Mouse (Mus musculus): ENCODE measurements at regions not wholly inside any gene's neighbourhood (a gene's known extent, or its start where the extent isn't known, plus 50 kb on each side); places are given as distances from the start of the nearest gene placed in this dataset.
"Not testable (repeated sequence)": the region's sequence is repeated elsewhere in the genome, so short reads cannot be mapped to it uniquely, and the experiment has no call there.

DNA sequence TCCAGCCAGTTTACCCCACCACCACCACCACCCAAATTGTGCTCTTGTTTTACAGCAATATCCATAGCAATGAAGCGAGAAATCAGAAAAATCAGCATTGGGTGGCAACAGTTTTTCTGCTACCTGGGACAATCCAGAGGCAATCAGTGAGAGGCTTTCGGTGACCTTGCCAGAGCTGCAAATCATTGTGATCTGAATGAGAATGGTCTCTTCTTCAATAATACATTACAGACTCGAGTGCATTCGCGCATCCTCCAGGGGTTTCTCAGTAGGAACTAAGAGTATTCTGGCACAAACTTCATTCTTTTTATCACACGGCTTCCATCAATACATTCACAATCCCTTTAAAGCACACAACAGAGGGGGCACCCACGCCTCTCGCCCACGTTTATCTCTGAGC, 91.2 kb downstream of the Srek1 start:
- no peak for DNase-seq

DNA sequence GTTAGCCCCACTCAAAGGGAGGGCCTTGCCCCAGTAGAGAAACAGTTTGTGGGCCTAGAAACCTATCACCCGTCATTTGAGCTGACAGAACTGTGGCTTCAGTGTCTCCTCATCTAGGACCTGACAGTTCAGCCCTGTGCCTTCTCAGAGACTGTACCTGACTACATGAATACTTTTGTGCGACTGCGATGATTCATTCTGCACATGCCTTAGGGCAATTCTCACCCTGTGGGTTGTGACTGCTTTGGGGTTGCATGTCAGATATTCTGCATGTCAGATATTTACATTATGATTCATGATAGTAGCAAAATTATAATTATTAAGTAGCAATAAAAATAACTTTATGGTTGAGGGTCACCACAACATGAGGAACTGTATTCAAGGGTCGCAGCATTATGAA, 93.7 kb downstream of the Srek1 start:
- DNase-seq = no peak

DNA sequence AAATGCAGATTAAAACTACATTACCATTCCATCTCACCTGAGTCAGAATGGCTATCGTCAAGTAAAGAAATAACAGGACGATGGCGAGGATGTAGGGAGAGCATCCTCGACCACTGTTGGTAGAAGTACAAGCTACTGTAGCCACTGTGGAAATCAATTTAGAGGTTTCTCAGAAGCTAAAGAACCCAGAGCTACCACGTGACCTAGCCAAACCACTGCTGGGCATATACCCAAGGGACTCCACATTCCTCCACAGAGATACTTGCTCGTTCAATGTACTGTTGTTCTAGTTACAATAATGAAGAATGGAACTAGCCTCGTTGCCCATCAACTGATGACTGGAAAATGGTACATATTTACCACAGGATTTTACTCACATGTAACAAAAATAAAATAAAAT, 94.4 kb downstream of the Srek1 start:
- no peak for DNase-seq

DNA sequence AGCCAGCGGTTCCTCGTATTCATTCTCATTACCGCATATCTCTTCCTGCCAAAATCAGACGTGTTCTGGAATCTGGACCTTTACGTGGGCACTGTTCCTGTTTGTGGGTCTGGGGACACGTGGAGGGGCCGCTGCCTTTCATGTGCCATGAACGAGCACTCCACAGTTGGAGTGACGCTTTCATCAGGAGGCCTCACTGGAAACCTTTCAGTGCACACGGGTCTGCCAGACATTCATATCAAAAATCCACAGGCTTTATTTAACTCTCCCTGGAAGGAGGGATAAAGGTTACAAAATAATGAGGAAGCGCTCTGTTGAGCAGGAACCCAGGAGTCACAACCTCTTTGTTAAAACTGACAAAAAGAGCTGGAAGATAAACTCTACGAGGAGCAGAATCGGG, 97.6 kb downstream of the Srek1 start:
- no peak for DNase-seq

DNA sequence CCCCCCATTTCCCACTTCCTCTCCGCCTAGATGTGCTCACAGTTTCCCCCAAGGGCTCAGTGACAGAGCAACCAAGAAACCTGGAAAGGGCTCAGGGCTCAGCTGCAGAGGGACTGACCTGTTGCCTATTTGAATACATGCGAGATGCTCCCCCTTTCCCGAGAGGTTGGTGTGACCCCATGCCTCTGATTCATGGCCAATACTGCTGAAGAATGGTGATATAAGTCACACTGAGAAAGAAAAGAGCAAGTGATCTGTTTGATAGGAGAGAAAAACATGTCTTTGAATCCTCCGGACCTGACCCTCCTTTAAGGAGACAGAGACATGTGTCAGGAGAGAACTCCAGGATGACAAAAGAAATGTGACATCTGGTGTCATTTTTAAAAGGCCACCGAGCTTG, 98.2 kb downstream of the Srek1 start:
- no peak for DNase-seq

DNA sequence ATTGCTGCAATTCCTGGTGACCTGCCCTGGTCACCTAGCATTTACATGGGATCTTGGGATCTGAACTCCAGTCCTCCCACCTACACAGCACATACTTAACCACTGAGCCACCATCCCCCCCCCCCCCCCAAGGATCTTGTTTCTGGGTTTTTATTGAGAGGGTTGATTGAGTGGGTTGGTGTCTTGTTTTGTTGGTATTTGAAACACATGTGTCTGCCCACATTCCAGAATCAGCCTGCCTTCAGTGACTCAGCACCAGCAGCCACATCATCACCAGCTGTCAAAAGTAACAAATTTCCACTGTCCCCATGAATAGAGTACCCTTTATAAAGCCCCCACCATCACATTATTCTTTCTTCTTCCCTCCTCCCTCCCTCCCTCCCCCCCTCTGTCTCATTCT, 103.8 kb downstream of the Srek1 start:
- no peak for DNase-seq

DNA sequence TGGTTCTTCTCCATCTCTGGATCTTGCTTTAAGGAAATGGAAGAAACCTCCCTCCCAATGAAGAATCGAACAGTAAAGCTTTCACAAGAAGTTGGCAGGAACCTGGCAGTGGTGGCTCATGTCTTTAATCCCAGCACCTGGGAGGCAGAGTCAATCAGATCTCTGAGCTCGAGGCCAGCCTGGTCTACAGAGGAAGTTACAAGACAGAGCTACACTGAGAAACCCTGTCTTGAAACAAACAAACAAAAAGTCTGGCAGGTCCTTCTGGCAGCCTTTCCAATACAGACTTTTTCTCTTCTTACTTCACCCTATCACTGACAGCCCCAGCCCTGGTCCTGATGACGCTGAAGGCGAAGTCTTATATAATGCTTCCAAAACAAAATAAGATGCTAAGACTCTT, 104.6 kb downstream of the Srek1 start:
- no peak for DNase-seq

DNA sequence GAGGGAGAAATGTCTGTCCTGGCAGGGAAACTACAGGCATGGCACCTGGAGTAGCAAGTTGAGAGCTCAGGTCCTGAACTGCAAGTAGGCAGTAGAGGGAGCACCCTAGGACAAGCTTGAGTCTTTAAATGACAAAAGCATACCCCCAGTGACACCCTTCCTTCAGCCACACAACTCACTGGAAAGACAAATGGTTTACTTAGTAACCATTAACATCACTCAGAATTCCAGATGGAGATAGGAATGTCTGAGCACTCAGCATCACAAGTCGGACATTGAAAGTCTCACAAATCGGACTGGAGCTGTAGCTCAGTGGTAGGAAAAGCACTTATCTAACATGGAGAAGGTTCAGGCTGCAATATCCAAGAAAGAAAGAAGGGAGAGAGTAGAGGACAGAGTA, 106.7 kb downstream of the Srek1 start:
- DNase-seq = no peak

DNA sequence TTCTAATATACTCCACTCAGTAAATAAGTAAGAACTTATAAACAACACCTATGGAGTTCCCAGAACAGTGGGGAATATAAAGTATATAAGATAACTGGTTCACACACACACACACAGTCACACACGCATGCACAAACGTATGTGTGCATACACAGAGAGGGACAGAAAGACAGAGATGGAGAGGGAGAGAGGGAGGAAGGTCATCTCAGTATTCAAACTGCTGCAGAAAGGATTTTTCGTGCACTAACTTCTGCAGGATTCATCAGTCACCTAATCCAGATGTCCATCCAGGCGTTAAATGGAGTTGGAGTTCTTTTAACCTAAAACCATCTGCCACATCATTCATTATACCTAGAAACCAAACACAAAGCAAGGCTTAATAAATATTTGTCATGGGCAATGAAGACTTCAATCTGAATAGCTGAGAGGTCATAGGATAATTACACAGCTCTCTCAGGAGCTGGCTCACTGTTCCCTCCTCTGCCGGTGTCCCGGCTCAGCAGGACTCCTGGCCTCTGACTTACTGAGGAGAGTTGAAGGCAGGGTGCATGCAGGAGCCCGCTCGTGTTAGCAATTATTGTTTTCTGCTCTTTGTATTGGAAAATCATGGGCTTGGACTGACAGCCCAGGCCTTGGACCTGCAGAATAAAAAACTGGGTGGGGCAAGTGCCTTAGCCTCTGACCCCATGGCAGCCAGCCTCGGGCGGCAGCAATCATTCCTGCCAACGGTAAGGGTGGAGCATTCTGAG, 114.0 kb downstream of the Srek1 start:
- DNase-seq = no peak

DNA sequence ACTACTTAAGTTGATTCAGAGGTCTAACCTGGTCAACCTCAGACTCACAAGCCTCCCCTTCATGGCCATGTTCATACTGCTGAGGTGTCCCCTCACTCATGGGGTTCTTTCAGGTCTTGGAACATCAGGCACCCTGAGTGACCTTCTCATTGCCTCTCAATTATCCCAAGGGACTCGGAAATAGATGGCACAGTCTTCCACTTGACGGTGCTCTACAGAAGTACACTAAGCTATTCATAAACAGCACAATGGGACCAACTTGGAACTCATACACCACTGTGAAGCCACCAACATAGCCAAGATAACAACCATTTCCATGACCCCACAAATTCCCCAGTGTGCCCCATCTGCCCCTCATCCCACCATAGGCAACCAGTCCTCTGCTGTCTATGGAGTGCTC, 118.4 kb downstream of the Srek1 start:
- DNase-seq = no peak

DNA sequence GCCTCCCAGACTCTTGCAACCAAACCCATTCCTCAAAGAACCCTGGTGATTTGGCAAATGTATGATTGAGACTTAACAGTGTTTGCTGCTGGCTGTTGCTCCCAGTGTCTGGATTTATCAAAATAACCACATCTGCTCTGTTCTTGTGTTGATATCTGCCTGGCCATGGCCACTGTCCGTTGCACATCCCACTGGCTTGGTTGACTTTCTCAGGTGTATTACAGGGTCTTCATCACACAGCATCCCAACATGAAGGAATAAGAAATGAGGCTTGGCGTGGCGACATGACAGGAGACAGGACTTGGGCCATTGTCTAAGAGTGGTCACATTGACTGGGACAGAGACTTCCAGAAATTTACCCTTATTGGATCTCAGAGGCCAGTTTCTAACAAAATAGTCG, 121.2 kb downstream of the Srek1 start:
- DNase-seq = no peak

DNA sequence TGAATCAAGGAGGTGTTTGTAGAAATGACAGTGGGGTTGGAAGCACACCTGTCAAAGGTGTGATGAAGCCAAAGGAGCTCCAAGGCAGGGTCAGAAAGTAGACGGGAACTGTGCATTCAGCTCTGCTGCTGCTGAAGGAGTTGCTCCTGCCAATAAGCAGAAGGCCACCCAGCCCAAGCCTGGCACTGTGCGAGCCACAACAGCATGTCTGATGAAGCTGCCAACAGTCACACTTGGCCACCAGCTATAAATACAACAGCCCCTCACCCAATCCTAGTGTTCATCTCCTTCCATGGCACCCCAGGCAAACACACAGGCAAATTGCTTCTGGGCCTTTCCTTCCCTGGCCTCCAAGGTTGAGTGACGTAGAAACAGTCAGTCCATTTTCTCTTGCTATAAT, 125.0 kb downstream of the Srek1 start:
- no peak for DNase-seq

DNA sequence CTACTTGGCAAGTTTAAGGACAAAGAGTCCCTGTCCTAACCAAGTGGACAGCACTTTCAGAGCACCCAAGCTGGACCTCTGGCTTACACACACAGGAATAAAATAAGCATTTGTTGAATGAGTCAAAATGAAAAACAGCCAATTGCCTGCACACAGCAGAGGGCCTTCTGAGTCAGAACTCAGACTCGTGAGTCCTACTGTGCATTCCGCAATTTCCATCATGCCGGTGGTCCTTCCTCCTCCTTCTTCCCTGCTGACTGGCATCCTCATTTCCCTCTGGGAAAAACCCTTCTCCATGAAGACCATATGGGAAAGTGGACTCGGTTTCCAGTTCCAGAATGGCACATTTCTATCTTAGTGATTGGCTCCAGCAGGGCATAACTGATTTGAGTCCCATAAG, 126.4 kb downstream of the Srek1 start:
- no peak for DNase-seq

DNA sequence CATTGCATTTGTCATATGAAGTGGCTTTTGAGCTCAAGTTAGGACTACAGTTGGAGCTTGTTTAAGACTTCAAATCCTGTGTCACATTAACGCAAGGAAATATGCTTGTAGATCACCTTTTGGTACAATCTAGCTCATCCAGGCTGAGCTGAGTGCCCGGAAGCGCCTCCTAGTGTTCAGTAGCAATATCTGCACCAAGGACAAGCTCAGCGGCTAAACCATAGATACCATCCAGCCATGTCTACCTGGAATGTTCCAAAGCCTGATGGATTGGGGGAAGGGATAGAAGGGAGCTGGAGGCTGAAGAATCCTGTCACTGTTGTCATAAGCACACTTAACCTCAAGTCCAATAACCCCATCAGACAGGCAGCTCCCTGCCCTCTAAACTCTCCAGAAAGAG, 128.4 kb downstream of the Srek1 start:
- DNase-seq = no peak

DNA sequence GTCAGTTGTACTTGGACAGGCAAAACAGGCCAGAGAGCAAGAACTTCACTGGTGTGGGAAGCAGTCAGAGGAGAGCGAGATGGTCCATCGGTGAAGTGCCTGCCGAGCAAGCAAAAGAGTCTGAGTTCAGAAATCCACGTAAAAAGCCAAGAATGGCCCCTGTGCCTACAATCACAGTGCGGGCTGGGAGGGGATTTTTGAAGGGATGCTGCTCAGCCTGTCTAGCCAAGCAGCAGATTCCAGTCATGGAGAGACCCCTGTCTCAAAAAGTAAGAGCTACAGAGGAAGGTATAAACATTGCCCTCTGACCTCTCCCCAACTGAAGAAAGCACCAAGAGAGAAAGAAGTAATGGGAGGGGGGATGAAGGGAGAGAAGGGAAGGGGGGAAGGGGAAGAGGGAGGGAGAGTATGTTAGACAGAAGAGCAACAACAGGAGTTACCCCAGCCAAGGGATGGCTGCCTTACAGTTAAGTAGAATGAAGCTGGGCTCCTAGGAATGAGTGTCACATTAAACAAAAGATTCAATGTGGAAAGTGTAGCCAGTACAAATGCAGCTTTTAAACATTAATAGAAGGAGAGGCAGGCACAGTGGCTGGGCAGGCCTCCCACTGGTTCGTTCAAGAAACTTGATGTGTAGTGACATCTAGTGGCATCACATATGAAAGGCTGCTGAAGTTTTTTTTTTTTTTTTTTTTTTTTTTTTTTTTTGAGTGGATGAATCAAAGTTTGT, 130.2 kb downstream of the Srek1 start:
- no peak for DNase-seq

DNA sequence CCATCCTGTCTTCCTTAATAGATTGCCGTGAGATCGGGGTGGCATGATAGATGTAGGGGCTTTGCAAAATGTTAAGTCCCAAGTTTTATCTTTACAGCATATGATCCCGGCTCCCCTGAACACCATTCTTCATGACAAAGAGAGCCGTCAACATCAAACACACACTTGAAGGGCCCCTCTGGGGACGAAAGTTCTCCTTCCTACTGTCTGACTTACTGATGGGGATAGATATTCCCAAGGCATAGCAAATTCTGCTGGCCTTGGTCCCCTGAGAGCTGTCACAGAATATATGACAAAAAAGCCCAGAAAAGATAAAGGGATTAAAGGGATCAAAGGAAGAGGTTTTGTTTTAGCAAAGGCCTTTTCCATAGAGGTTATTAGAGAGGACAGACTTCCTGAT, 130.9 kb downstream of the Srek1 start:
- DNase-seq = no peak

DNA sequence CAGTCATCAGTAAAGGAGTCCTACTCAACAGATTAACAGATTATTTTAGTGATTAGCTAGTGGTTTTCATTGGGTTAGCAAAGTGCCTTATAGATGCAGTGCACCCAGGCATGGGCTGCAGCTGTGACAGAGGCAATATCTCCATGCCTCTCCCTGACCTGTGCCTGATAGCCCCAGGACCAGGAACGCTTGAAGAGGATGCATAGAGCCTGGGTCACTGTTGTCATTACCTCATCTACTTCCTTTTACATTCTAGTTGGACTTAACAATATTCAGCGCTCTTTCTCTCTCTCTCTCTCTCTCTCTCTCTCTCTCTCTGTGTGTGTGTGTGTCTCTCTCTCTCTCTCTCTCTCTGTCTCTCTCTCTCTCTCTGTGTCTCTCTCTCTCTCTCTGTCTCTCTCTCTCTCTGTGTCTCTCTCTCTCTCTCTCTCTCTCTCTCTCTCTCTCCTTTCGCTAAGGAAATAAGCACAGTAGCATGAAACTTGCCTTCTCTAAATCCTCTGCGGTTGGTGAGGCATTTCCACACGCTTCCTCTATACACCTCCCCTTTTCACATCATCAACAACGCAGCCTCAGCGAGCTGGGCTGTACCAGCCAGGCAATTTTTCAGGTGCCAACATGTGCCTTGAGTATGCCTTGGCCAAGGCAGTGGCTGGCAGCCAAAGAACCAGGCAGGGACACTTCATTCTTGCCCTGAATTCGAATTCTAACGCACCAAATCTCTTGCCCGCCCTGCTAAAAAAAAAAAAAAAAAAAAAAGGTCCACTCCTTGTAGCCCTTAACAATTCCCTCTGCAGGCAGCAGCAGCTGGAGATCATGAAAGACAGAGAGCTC, 131.6 kb downstream of the Srek1 start:
- DNase-seq = no peak

DNA sequence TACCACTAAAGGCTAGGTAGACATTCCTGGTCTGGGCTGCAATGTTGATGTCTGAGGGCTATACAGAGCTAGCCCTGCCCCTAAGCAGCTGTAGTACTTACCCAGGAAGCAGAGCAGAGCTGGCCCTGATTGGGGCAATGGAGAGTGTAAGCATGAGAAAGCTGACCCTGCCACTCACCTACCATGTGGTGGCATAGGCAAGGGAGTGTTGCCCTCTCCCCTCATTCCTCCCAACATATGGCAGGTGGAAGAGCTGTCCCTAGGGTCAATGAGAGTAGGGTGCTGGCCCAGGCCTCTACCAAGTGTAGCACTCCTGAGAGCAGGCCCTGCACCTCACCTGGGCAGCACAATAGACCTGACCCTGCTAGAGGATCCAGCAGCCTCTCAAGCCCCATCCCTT, 136.4 kb downstream of the Srek1 start:
- no peak for DNase-seq

DNA sequence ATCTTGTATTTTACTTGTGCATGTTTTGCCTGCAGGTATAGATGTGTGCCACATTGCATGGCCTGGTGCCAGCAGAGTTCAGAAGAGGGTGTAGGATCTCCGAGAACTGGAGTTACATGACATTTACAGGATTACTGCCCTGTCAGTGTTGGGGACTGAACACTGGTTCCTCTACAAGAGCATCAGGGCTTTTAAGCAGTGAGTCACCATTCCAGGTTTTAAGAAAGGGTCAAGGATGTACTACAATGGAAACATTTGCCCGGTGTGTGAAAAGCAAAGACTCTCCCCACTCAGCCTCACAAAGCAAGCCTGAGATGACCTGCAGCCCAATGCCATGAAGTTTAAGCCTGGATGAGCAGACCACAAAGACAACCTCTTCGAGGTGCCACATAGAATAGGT, 137.0 kb downstream of the Srek1 start:
- no peak for DNase-seq

DNA sequence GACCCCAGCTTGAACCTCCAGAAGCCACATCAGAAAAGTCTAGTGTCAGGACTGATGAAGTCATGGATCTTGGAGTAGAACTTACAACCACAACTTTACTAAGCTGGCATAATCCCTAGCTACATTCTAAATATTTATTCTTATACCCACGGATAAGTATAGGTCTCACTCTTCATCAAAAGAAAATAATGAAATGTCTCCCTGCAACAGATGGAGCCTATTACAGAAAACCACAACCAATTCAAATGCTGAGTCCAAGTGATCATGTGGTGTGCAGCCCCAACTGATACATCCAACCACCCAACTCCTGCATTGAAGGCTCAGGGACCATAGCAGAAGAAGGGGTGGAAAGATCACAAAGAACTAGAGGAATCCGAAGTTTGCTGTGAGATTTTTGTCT, 137.8 kb downstream of the Srek1 start:
- DNase-seq = no peak

DNA sequence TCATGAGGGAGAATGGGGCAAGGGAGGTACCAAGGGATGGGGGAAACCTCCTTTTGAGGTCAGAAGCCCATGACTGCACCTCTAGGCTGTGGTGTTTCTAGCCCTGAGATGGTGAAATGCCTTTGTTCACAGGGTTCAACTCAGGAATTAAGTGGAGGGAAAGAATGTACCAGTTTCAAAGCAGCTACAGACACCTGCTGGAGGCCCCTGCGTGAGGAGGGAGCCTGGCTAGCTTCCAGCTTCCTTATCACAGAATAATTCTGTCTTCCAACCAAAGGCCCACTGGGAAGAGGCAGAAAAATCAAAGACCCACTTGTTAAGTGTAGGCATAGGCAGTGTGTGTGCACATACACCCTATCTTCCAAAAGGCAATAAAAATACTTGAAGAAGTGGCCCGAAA, 150.6 kb downstream of the Srek1 start:
- no peak for DNase-seq

DNA sequence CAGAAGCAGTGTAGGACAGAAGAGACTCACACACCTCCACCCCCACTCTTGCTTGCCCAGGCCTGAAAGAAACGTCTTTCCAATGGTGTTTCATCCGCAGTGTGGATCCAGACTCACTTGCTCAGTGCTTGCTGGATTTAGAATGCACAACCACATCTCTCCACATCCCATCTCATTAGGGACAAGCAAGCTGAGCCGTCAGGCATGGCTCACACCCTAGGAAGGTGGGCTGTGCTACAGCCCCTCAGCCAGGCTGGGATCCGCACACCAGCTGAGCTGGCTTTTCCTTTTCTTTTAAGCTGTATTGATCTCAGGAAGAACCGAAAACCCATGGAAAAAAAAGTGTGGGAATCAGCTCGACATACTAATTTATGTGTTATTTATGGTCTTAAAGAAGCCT, 151.1 kb downstream of the Srek1 start:
- DNase-seq = no peak

DNA sequence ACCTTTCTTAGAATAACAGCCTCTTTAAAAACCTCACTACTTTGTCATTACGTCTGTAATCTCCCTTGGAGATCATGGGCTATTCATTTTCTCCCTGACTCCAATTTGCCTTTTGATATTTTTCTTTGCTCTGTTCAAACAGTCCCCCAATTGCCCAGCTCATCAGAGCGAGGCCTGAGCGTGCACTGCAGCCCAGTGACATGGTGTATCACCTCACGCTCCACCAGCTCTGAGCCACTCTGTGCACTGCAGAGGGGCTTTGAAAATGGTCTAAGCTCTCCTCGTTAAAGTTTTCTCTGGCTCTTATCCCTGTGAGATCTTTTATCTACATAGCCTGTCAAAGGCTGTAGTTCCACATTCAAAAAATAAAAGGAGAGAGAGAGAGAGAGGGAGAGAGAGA, 152.1 kb downstream of the Srek1 start:
- no peak for DNase-seq

DNA sequence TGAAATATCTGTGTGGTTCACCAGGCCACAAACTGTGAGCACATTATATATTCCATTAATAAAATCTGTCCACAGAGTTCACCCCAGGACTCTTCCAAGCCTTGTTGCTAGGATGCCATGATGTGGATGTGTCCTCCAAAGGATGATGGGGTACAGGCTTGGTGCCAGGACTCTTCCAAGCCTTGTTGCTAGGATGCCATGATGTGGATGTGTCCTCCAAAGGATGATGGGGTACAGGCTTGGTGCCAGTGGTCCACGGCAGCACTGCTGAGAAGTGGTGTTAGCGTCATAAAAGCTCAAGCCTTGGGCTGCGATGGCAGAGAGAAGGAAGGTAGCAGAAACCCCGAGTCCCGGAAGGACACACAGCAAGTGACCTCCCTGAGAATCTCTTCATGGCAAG, 153.4 kb downstream of the Srek1 start:
- not testable (repeated sequence) for DNase-seq

Measured in cerebellum, adult 9-11 months (tissue).